Mouse (Mus musculus) stomach, embryonic 15.5 days (tissue): ENCODE measurements around the gene Gm28308. TPM values are rescaled to one million over a fixed set of nuclear protein-coding genes. Genes with fewer than 3 reads are reported as not detected.

ENCODE experiments used
- ATAC-seq: fragments of 200-750 bp; cut with Nextera tagmentation; 2 replicates; pipeline ENCODE4 v1.8.0; 2017; ENCODE audit warnings: low read depth, moderate number of reproducible peaks, moderate TSS enrichment; ENCODE audit not compliant: insufficient read depth, low FRiP score
- H3K27ac ChIP-seq: fragments of 300-500 bp; sonication (generic); 2 replicates; pipeline ENCODE4 v1.5.1; 2015; ENCODE audit warnings: mild to moderate bottlenecking, inconsistent platforms
- H3K27me3 ChIP-seq: fragments of 300-500 bp; sonication (generic); replicated peaks from 2 replicates; pipeline ENCODE4 v1.6.1; 2015; ENCODE audit warnings: inconsistent platforms
- H3K36me3 ChIP-seq: fragments of 300-500 bp; sonication (generic); 2 replicates; pipeline ENCODE4 v1.6.1; 2015; ENCODE audit warnings: inconsistent platforms
- H3K4me1 ChIP-seq: fragments of 300-500 bp; sonication (generic); 2 replicates; pipeline ENCODE4 v1.6.1; 2015; ENCODE audit warnings: inconsistent platforms
- H3K4me2 ChIP-seq: fragments of 300-500 bp; sonication (generic); 2 replicates; pipeline ENCODE4 v1.6.1; 2015; ENCODE audit warnings: mild to moderate bottlenecking, inconsistent platforms
- H3K4me3 ChIP-seq: fragments of 300-500 bp; sonication (generic); replicated peaks from 2 replicates; pipeline ENCODE4 v1.5.1; 2015; ENCODE audit warnings: inconsistent platforms
- H3K9ac ChIP-seq: fragments of 300-500 bp; sonication (generic); 2 replicates; pipeline ENCODE4 v1.6.1; 2015; ENCODE audit warnings: inconsistent platforms
- H3K9me3 ChIP-seq: fragments of 300-500 bp; sonication (generic); 2 replicates; pipeline ENCODE4 v1.6.1; 2016; ENCODE audit warnings: inconsistent platforms
- WGBS: fragments of 180-500 bp; shearing (Covaris S2); methylation state at CpG from one replicate; pipeline ENCODE4 v1.1.7; 2015; 5-methylcytosine and 5-hydroxymethylcytosine counted together
- polyA plus RNA-seq: library from polyadenylated mRNA; unstranded; fragments of >200 nt; fragmentation: Nextera tagmentation; extraction: Ambion mirVana; gene quantifications from 2 replicates; pipeline ENCODE4 v1.2.1, GENCODE M21; 2015

Gm28308 gene
- polyA plus RNA-seq, 1 experiment from 2014 or later = not detected

- WGBS = 45% methylated on average over 2 of the region's 2 CpGs
- Histone ChIP-seq H3K27ac (no peak overlapping the region), H3K27me3 (peaks cover 2% of the 10 kb centered on the region; the same call in 1 of the 2 replicates), H3K4me3 (no peak overlapping the region), H3K4me2 (0 out of 2 replicates have a peak overlapping the region, but pooled peaks have one; percentile 2), H3K36me3 (no peaks in the 10 kb centered on the region), H3K9me3 (no peaks in the 10 kb centered on the region), H3K4me1 (peaks cover 49% of the 10 kb centered on the region), H3K9ac (no peak overlapping the region)
- no peak for ATAC-seq
These were observed 31.1 kb downstream of the Gm28308 start for GRCm38 (mm10) chr6:52182030-52182429.

DNA sequence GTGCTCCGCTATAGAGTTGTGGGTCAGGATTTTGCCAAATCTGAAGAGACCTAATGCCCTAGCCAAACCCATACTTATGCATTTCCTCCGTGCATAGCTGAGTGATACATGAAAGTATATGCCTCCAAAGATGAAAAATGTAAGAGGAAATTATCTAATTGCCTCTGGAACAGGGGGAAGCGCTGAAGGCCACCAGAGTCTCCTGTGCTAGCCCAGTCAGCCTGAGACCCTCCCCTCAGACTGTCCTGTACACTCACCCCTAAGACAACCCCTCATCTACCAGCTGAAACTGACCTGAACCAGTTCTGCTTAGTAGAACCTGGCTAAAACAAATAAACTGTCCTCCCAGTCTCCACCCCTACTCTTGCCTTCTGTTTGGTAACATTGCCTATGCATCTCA is 32.4 kb downstream of the Gm28308 start:
- Histone ChIP-seq H3K9ac (no peak overlapping the region; the same call in 1 of the 2 replicates), H3K4me3 (peak overlapping the region; percentile 60), H3K4me1 (peaks cover 41% of the 10 kb centered on the region), H3K36me3 (no peaks in the 10 kb centered on the region), H3K4me2 (peak overlapping the region; percentile 59), H3K27me3 (0 out of 2 replicates have a peak, but pooled peaks cover 2% of the 10 kb centered on the region), H3K27ac (peak overlapping the region; percentile 96), H3K9me3 (no peaks in the 10 kb centered on the region)
- ATAC-seq = no peak
- 40% methylated on average over 3 of the region's 3 CpGs for WGBS

DNA sequence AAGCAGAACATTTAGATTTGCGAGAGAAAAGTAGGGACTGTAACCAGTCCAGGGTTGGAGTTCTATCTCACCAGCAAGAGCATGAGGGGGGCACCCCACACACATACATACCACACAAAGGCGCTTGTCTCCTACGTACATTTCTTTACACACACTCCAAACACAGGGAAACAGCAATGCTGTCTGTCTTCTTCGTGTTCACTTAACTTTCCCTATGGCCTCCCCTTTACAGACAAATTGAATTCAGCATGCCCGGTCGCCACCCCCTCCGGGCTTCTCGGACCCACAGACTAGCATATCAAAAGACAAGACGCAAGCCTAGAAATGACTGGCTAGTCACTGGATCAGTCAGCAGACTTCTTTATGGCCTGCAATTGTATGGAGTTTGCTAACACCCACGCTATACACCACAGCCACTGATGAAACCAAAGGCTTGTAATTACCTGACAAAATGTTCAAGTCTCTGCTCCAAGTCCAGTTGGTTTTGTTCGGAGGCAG is 32.9 kb downstream of the Gm28308 start:
- ATAC-seq = no peak
- Histone ChIP-seq H3K27me3 (0 out of 2 replicates have a peak, but pooled peaks cover 2% of the 10 kb centered on the region), H3K36me3 (no peaks in the 10 kb centered on the region), H3K4me1 (peaks cover 37% of the 10 kb centered on the region), H3K4me3 (peak overlapping the region; percentile 60), H3K9ac (peak overlapping the region; percentile 19; the same call in 1 of the 2 replicates), H3K27ac (peak overlapping the region; percentile 96), H3K4me2 (peak overlapping the region; percentile 59), H3K9me3 (no peaks in the 10 kb centered on the region)
- WGBS = 21% methylated on average over 11 of the region's 11 CpGs

- 12% methylated on average over 10 of the region's 10 CpGs for WGBS
- 0 out of 2 replicates have a peak, but pooled peaks cover 2% of the 10 kb centered on the region for H3K27me3 ChIP-seq
These were observed 33.4 kb downstream of the Gm28308 start for GRCm38 (mm10) chr6:52179690-52180089.

GRCm38 (mm10) chr6:52178918-52179665 is 34.0 kb downstream of the Gm28308 start:
- Histone ChIP-seq H3K4me3 (peak overlapping the region; percentile 60), H3K9me3 (no peaks in the 10 kb centered on the region), H3K9ac (peak overlapping the region; percentile 24; the same call in 1 of the 2 replicates), H3K27ac (peak overlapping the region; percentile 96), H3K4me2 (peak overlapping the region; percentile 59), H3K4me1 (peaks cover 28% of the 10 kb centered on the region), H3K27me3 (no peaks in the 10 kb centered on the region), H3K36me3 (no peaks in the 10 kb centered on the region)
- WGBS = 8% methylated on average over 4 of the region's 4 CpGs
- no peak for ATAC-seq

More at GRCm38 (mm10) chr6:52179690-52180089, 33.4 kb downstream of the Gm28308 start:
- Histone ChIP-seq H3K4me1 (peaks cover 34% of the 10 kb centered on the region), H3K27ac (peak overlapping the region; percentile 96), H3K9ac (peak overlapping the region; percentile 19), H3K4me2 (peak overlapping the region; percentile 59), H3K4me3 (peak overlapping the region; percentile 60), H3K9me3 (no peaks in the 10 kb centered on the region), H3K36me3 (no peaks in the 10 kb centered on the region)
- no peak for ATAC-seq

DNA sequence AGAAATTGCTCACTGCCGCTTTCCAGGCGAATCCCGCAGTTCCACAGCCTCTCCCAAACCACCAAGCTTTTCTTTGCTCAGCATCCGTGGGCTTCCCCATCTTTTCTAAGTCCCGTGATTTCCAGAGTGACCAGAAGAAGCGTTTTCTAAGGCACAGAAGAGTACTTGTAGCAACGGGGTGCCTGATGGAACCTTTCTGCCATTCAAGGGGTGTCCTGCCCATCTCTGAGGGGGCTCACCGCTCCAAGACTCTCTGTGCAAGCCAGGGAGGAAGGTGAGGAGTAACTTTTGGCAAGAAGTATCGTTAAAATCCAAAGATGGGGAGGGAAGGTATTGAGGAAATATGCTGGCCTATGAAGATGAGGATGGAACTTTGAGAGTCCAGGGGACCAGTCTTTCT is 35.3 kb downstream of the Gm28308 start:
- peak overlapping the region; percentile 60 for H3K4me3 ChIP-seq
- peaks cover 15% of the 10 kb centered on the region; the same call in 1 of the 2 replicates for H3K4me1 ChIP-seq
- no peaks in the 10 kb centered on the region for H3K9me3 ChIP-seq
- peak overlapping the region; percentile 96 for H3K27ac ChIP-seq
- H3K4me2 ChIP-seq = peak overlapping the region; percentile 59
- H3K36me3 ChIP-seq = no peaks in the 10 kb centered on the region
- no peak for ATAC-seq
- peak overlapping the region; percentile 66; the same call in 1 of the 2 replicates for H3K9ac ChIP-seq
- 15% methylated on average over 9 of the region's 9 CpGs for WGBS
- no peaks in the 10 kb centered on the region for H3K27me3 ChIP-seq

- Histone ChIP-seq H3K4me3 (peak within 1 kb of the TSS; percentile 60), H3K36me3 (no peaks in the 10 kb centered on the region), H3K27ac (peak within 1 kb of the TSS; percentile 96), H3K9me3 (no peaks in the 10 kb centered on the region), H3K4me1 (peaks cover 20% of the 10 kb centered on the region), H3K27me3 (0 out of 2 replicates have a peak, but pooled peaks cover 5% of the 10 kb centered on the region), H3K9ac (peak within 1 kb of the TSS; percentile 71; the same call in 1 of the 2 replicates), H3K4me2 (peak within 1 kb of the TSS; percentile 59)
- ATAC-seq = no peak
- 2% methylated on average over 36 of the region's 36 CpGs for WGBS
These were observed 35.9 kb downstream of the Gm28308 start, which contains the start of gene 5730596B20Rik for GRCm38 (mm10) chr6:52177061-52177735. Gene 5730596B20Rik (plus strand): TSS chr6:52177498.

- ATAC-seq = no peak
- Histone ChIP-seq H3K4me3 (peak overlapping the region; percentile 60), H3K9me3 (no peaks in the 10 kb centered on the region), H3K4me1 (peaks cover 21% of the 10 kb centered on the region), H3K27ac (peak overlapping the region; percentile 96), H3K4me2 (peak overlapping the region; percentile 59), H3K27me3 (peaks cover 7% of the 10 kb centered on the region; the same call in 1 of the 2 replicates), H3K36me3 (no peaks in the 10 kb centered on the region), H3K9ac (peak overlapping the region; percentile 71; the same call in 1 of the 2 replicates)
- 1% methylated on average over 6 of the region's 6 CpGs for WGBS
These were observed 36.7 kb downstream of the Gm28308 start for GRCm38 (mm10) chr6:52176391-52176790.

- H3K27me3 ChIP-seq = peaks cover 12% of the 10 kb centered on the region; the same call in 1 of the 2 replicates
- H3K4me2 ChIP-seq = peak overlapping the region; percentile 59
- peak overlapping the region; percentile 71; the same call in 1 of the 2 replicates for H3K9ac ChIP-seq
- H3K9me3 ChIP-seq = no peaks in the 10 kb centered on the region
- H3K4me3 ChIP-seq = peak overlapping the region; percentile 60
- H3K36me3 ChIP-seq = no peaks in the 10 kb centered on the region
- no peak for ATAC-seq
- WGBS = under 1% methylated on average over 25 of the region's 35 CpGs
- H3K27ac ChIP-seq = peak overlapping the region; percentile 96
- H3K4me1 ChIP-seq = peaks cover 20% of the 10 kb centered on the region
These were observed 37.3 kb downstream of the Gm28308 start for GRCm38 (mm10) chr6:52175864-52176263.

DNA sequence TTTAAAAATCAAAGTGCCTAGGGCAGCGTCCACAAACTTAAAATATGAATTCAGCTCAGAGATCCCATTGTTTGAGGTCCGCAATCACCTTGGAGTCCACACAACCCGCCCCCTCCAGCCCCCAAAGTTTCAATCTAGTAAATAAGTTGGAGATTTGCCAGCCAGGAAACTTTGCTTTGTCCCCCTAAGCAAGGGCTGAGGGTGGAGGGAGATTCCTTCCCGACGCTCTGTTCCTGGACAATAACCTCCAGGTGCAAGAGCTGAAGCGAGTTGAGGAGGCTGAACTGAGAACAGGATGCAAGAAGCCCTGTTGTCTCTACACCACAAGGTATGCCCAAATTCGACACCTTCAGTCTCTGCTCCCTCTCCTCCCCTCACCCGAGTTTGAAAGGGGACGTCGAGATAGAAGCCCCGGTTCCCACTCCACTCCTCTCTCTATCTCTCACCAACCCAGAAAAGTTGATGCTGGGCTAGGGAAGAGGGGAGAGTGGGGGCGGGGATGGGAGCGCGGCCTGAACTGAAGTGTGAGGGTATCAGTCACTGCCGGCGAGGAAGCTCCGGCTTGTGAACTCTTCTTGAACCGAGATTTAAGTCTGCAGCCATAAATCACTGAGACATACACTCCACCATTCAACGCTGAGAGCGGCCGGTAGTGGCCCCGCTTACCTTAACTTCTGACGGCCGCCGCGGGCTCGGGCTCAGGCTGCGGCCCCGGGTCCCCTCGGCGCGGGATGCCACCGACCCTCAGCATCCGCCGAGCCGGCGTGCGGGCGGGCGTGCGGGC is 38.0 kb downstream of the Gm28308 start:
- peak overlapping the region; percentile 60 for H3K4me3 ChIP-seq
- H3K27me3 ChIP-seq = peaks cover 12% of the 10 kb centered on the region; the same call in 1 of the 2 replicates
- H3K36me3 ChIP-seq = no peaks in the 10 kb centered on the region
- peak overlapping the region; percentile 59 for H3K4me2 ChIP-seq
- H3K9ac ChIP-seq = peak overlapping the region; percentile 71
- peaks cover 24% of the 10 kb centered on the region for H3K4me1 ChIP-seq
- ATAC-seq = peak; percentile 20; the same call in 1 of the 2 replicates
- 2% methylated on average over 41 of the region's 41 CpGs for WGBS
- peak overlapping the region; percentile 96 for H3K27ac ChIP-seq
- no peaks in the 10 kb centered on the region for H3K9me3 ChIP-seq

DNA sequence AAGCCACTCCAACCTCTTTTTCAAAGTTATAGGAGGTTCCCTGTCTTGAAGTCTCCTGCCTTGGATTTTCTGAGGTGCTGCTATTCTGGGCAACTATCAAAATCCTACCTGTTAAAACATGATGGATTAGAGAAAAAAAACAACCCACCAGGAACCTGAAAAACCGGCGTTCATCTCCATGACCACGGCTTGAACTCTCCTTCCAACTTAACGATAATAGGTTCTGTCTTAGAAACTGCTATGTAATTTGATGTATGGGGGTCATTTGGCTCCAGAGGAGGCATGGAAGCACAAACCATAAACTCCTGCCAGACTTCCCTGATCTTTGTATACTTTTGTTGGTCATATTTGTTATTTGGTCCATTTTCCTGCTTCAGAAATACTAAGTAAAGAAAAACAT is 39.5 kb downstream of the Gm28308 start:
- H3K27me3 ChIP-seq = peaks cover 15% of the 10 kb centered on the region
- H3K4me2 ChIP-seq = peak overlapping the region; percentile 77
- peaks cover 29% of the 10 kb centered on the region for H3K4me1 ChIP-seq
- WGBS = 3% methylated on average over 4 of the region's 4 CpGs
- no peaks in the 10 kb centered on the region for H3K36me3 ChIP-seq
- H3K9ac ChIP-seq = no peak overlapping the region
- ATAC-seq = no peak
- H3K4me3 ChIP-seq = peak overlapping the region; percentile 41
- peak overlapping the region; percentile 97 for H3K27ac ChIP-seq
- H3K9me3 ChIP-seq = no peaks in the 10 kb centered on the region
